Mouse (Mus musculus): ENCODE data around the gene Enox1. TPM values are rescaled to one million over a fixed set of nuclear protein-coding genes. Genes with fewer than 3 reads are reported as not detected.

Gene Enox1
- polyA plus RNA-seq, 1 experiment from 2014 or later, result 1.9 TPM

- no peak overlapping the region for H3K9ac ChIP-seq (ENCODE audit: low read depth, low read length)
- 26% methylated on average over 3 of the region's 3 CpGs for WGBS
- no peak overlapping the region for H3K27ac ChIP-seq (ENCODE audit: low read depth, low read length)
- no peaks in the 10 kb centered on the region for H3K4me1 ChIP-seq (replicated peaks; ENCODE audit: control insufficient read depth, insufficient read depth, low read length)
- H3K27me3 ChIP-seq (replicated peaks; ENCODE audit: control insufficient read depth, insufficient read depth, low read length), result no peaks in the 10 kb centered on the region
- no peaks in the 10 kb centered on the region for H3K36me3 ChIP-seq (ENCODE audit: control insufficient read depth, insufficient read depth)
- H3K4me2 ChIP-seq (replicated peaks; ENCODE audit: low read depth), result no peak overlapping the region
- no peaks in the 10 kb centered on the region for H3K9me3 ChIP-seq (ENCODE audit: control insufficient read depth)
- no peak for ATAC-seq
- no peak for TF ChIP-seq CTCF (IDR thresholded peaks at IDR 0.05; ENCODE audit: low read depth)
- H3K4me3 ChIP-seq (ENCODE audit: low read depth, low read length), result no peak overlapping the region
Observed at GRCm38 (mm10) chr14:77574436-77574835, 417.9 kb downstream of the Enox1 start.

DNA sequence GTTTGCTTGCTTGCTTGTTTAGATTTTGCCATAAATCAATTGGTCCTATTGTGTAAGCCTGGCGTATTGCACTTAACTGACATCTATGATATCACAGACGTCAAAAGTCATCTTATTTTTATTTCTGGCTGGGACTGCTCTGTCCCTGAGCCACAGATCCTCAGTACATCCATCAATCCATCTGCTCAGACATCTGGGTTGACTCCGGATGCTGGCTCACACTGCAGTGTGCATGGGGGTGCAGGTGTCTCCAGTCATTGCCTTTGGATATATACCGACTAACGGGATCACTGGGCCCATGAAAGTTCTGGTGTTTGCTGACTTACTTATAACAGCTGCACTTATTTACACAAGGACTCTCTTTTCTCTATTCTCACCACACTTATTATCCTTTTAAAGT is 419.8 kb downstream of the Enox1 start:
- Histone ChIP-seq H3K9me3 (ENCODE audit: control insufficient read depth) (no peaks in the 10 kb centered on the region), H3K4me2 (replicated peaks; ENCODE audit: low read depth) (no peak overlapping the region), H3K36me3 (ENCODE audit: control insufficient read depth, insufficient read depth) (no peaks in the 10 kb centered on the region), H3K4me1 (replicated peaks; ENCODE audit: control insufficient read depth, insufficient read depth, low read length) (no peaks in the 10 kb centered on the region), H3K9ac (ENCODE audit: low read depth, low read length) (no peak overlapping the region), H3K4me3 (ENCODE audit: low read depth, low read length) (no peak overlapping the region), H3K27ac (ENCODE audit: low read depth, low read length) (no peak overlapping the region), H3K27me3 (replicated peaks; ENCODE audit: control insufficient read depth, insufficient read depth, low read length) (no peaks in the 10 kb centered on the region)
- 72% methylated on average over 5 of the region's 5 CpGs for WGBS
- TF ChIP-seq CTCF (IDR thresholded peaks at IDR 0.05; ENCODE audit: low read depth), result no peak
- ATAC-seq, result no peak

- Histone ChIP-seq H3K27me3 (replicated peaks; ENCODE audit: control insufficient read depth, insufficient read depth, low read length) (no peaks in the 10 kb centered on the region), H3K9me3 (ENCODE audit: control insufficient read depth) (no peaks in the 10 kb centered on the region), H3K36me3 (ENCODE audit: control insufficient read depth, insufficient read depth) (no peaks in the 10 kb centered on the region), H3K4me1 (replicated peaks; ENCODE audit: control insufficient read depth, insufficient read depth, low read length) (no peaks in the 10 kb centered on the region), H3K9ac (ENCODE audit: low read depth, low read length) (no peak overlapping the region), H3K4me2 (replicated peaks; ENCODE audit: low read depth) (no peak overlapping the region), H3K27ac (ENCODE audit: low read depth, low read length) (no peak overlapping the region), H3K4me3 (ENCODE audit: low read depth, low read length) (no peak overlapping the region)
- TF ChIP-seq CTCF (IDR thresholded peaks at IDR 0.05; ENCODE audit: low read depth), result no peak
- WGBS, result 75% methylated on average over 18 of the region's 18 CpGs
- ATAC-seq, result no peak
Observed at GRCm38 (mm10) chr14:77577481-77578251, 421.1 kb downstream of the Enox1 start.

- Histone ChIP-seq H3K4me3 (ENCODE audit: low read depth, low read length) (no peak overlapping the region), H3K9me3 (ENCODE audit: control insufficient read depth) (no peaks in the 10 kb centered on the region), H3K36me3 (ENCODE audit: control insufficient read depth, insufficient read depth) (no peaks in the 10 kb centered on the region), H3K27me3 (replicated peaks; ENCODE audit: control insufficient read depth, insufficient read depth, low read length) (no peaks in the 10 kb centered on the region), H3K27ac (ENCODE audit: low read depth, low read length) (no peak overlapping the region), H3K4me2 (replicated peaks; ENCODE audit: low read depth) (no peak overlapping the region), H3K4me1 (replicated peaks; ENCODE audit: control insufficient read depth, insufficient read depth, low read length) (no peaks in the 10 kb centered on the region), H3K9ac (ENCODE audit: low read depth, low read length) (no peak overlapping the region)
- no peak for ATAC-seq
- 58% methylated on average over 7 of the region's 7 CpGs for WGBS
- no peak for TF ChIP-seq CTCF (IDR thresholded peaks at IDR 0.05; ENCODE audit: low read depth)
Observed at GRCm38 (mm10) chr14:77578355-77578754, 421.8 kb downstream of the Enox1 start.

DNA sequence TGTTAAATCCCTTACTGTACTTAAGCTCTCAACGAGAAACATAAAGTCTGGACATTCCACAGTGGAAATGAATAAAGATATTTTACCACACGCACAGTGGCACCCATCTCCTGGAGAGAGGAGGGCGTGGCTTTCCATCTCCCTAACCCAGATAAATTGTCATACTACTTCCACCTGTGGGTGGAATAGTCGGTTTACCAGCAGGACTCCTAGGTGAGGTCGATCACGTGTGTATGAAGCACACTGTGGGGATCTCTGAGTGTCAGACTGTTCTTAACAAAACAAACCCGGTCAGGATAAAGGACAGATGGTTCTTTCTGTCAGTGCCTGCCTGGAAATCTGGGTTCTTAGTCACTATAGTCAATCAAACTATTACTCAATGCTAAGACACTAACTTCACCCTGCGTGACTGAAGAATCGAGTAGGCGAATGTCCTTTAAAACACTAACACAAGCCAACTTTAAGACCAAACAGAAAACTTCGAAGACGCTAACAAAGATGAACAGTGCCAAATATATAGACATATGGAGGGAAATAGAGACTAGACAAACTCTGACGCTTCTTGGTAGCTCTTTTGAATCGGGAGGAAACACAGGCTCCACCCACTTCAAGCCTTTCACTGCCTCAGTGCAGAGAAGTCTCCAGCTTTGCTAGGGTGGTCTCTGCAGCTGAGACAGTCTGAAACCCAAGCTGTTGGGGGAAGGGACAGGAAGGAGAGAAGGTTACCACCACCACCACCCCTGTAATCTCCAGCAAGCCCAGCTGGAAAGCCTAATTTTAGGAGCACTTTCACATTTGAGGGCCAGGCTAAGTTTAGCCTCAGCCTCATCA is 423.8 kb downstream of the Enox1 start:
- H3K27ac ChIP-seq (ENCODE audit: low read depth, low read length), result no peak overlapping the region
- TF ChIP-seq CTCF (IDR thresholded peaks at IDR 0.05; ENCODE audit: low read depth), result no peak
- H3K4me3 ChIP-seq (ENCODE audit: low read depth, low read length), result no peak overlapping the region
- H3K9me3 ChIP-seq (ENCODE audit: control insufficient read depth), result no peaks in the 10 kb centered on the region
- no peaks in the 10 kb centered on the region for H3K4me1 ChIP-seq (replicated peaks; ENCODE audit: control insufficient read depth, insufficient read depth, low read length)
- 51% methylated on average over 14 of the region's 14 CpGs for WGBS
- H3K36me3 ChIP-seq (ENCODE audit: control insufficient read depth, insufficient read depth), result no peaks in the 10 kb centered on the region
- no peak overlapping the region for H3K9ac ChIP-seq (ENCODE audit: low read depth, low read length)
- 0 out of 2 replicates have a peak overlapping the region, but pooled peaks have one; percentile 6 for H3K4me2 ChIP-seq (replicated peaks; ENCODE audit: low read depth)
- no peaks in the 10 kb centered on the region for H3K27me3 ChIP-seq (replicated peaks; ENCODE audit: control insufficient read depth, insufficient read depth, low read length)
- ATAC-seq, result no peak

DNA sequence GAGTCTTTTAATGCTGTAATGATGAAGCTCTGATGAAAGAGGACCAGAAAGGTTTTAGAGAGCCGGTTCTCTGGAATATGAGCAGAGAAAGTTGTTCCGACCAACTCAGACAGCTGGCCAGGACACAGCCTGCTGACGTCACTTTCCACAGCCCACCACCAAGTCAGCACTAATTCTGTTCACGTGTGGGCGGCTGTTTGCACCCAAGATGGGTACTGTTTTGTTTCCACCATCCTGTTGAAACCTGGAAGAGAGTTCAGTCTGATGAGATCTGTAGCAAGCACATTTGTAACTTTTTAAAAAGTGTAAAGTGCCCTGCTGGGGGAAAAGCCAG is 424.3 kb downstream of the Enox1 start:
- Histone ChIP-seq H3K27ac (ENCODE audit: low read depth, low read length) (no peak overlapping the region), H3K9ac (ENCODE audit: low read depth, low read length) (no peak overlapping the region), H3K4me3 (ENCODE audit: low read depth, low read length) (no peak overlapping the region), H3K36me3 (ENCODE audit: control insufficient read depth, insufficient read depth) (no peaks in the 10 kb centered on the region), H3K27me3 (replicated peaks; ENCODE audit: control insufficient read depth, insufficient read depth, low read length) (no peaks in the 10 kb centered on the region), H3K4me1 (replicated peaks; ENCODE audit: control insufficient read depth, insufficient read depth, low read length) (no peaks in the 10 kb centered on the region), H3K4me2 (replicated peaks; ENCODE audit: low read depth) (no peak overlapping the region), H3K9me3 (ENCODE audit: control insufficient read depth) (no peaks in the 10 kb centered on the region)
- TF ChIP-seq CTCF (IDR thresholded peaks at IDR 0.05; ENCODE audit: low read depth), result no peak
- WGBS, result 58% methylated on average over 5 of the region's 5 CpGs
- no peak for ATAC-seq

Data from intestine, postnatal 0 days (tissue).